ENCODE assay signal across 22 mouse cellular contexts in genomic region chr16:43935892-43936291, GRCm38 (mm10). TPM values are rescaled to one million over a fixed set of nuclear protein-coding genes. Genes with fewer than 3 reads are reported as not detected.
DNase-seq lines count a peak whose midpoint lies in the region; ATAC-seq and TF ChIP-seq lines count a peak whose summit lies in the region.
"Had no signal": no experiment of that assay in that cellular context is flagged by ENCODE, and none has a peak within 500 bp of the region (broad histone marks: within the 10 kb centered on the region; RNA-seq: fewer than 3 reads in every experiment).

No protein-coding gene starts in this region.

- H3K27ac ChIP-seq in lung, embryonic 15.5 days: peak overlapping the region; percentile 33; the same call in 1 of the 2 replicates
- peak overlapping the region; percentile 94 for H3K27ac ChIP-seq in cortical plate, adult 2 months (ENCODE audit: insufficient read depth, low read length)
- H3K27ac ChIP-seq: embryonic facial prominence, embryonic 12.5 days; forebrain, embryonic 12.5 days; heart, adult 2 months; heart, embryonic 15.5 days; hindbrain, embryonic 10.5 days; hindbrain, embryonic 14.5 days had no signal

- H3K9ac ChIP-seq in lung, embryonic 15.5 days: no peak overlapping the region
- H3K9ac ChIP-seq: embryonic facial prominence, embryonic 12.5 days; forebrain, embryonic 12.5 days; heart, embryonic 15.5 days; hindbrain, embryonic 14.5 days had no signal

- WGBS in lung, embryonic 15.5 days: 58% methylated on average over 3 of the region's 3 CpGs

- DNase-seq in cerebellum, postnatal 10 days: peak; percentile 32 to 45
- DNase-seq in cerebellum, postnatal 36 days: no peak
- DNase-seq in heart, adult 11 months: peak; percentile 48
- DNase-seq in heart, postnatal 4 days: no peak
- no peak for DNase-seq in lung, postnatal 14 days
- DNase-seq: adrenal gland, adult 8-10 months; B cell, adult 2 months; cerebellum, adult 11-12 months; embryo, embryonic 11 days; gastrocnemius, postnatal 10 days; heart, adult 2 months; heart, postnatal 14 days had no signal

- peaks cover 18% of the 10 kb centered on the region for H3K4me1 ChIP-seq in lung, embryonic 15.5 days
- peaks cover 14% of the 10 kb centered on the region for H3K4me1 ChIP-seq in cortical plate, adult 2 months (ENCODE audit: control insufficient read depth, insufficient read depth, low read length)
- H3K4me1 ChIP-seq: embryonic facial prominence, embryonic 12.5 days; forebrain, embryonic 12.5 days; heart, embryonic 15.5 days; hindbrain, embryonic 10.5 days had no signal

- H3K4me2 ChIP-seq in lung, embryonic 15.5 days: no peak overlapping the region; the same call in 1 of the 2 replicates
- H3K4me2 ChIP-seq: embryonic facial prominence, embryonic 12.5 days; forebrain, embryonic 12.5 days; heart, embryonic 11.5 days; heart, embryonic 15.5 days; hindbrain, embryonic 14.5 days had no signal

- no peak for TF ChIP-seq CTCF in cortical plate, adult 2 months (IDR thresholded peaks at IDR 0.05; ENCODE audit: extremely low read depth, insufficient read depth, low read length)

- no peaks in the 10 kb centered on the region for H3K27me3 ChIP-seq in lung, embryonic 15.5 days
- H3K27me3 ChIP-seq: embryonic facial prominence, embryonic 12.5 days; forebrain, embryonic 12.5 days; heart, embryonic 15.5 days had no signal

- H3K9me3 ChIP-seq in lung, embryonic 15.5 days: no peaks in the 10 kb centered on the region
- H3K9me3 ChIP-seq: embryonic facial prominence, embryonic 12.5 days; forebrain, embryonic 12.5 days; G1E; heart, embryonic 15.5 days; hindbrain, embryonic 10.5 days had no signal

- TF ChIP-seq POLR2A in cortical plate, adult 2 months (IDR thresholded peaks at IDR 0.05; ENCODE audit: extremely low read depth, insufficient read depth, low read length): no peak

- no peak overlapping the region for H3K4me3 ChIP-seq in lung, embryonic 15.5 days
- no peak overlapping the region for H3K4me3 ChIP-seq in cortical plate, adult 2 months (ENCODE audit: insufficient read depth, low read length)
- H3K4me3 ChIP-seq: embryonic facial prominence, embryonic 12.5 days; forebrain, embryonic 12.5 days; heart, adult 2 months; heart, embryonic 15.5 days; hindbrain, embryonic 10.5 days had no signal

- H3K36me3 ChIP-seq in lung, embryonic 15.5 days: no peaks in the 10 kb centered on the region
- H3K36me3 ChIP-seq: embryonic facial prominence, embryonic 12.5 days; forebrain, embryonic 12.5 days; heart, embryonic 15.5 days had no signal

- no peak for ATAC-seq in lung, embryonic 15.5 days (ENCODE audit: borderline replicate concordance, extremely low read depth, low FRiP score, low TSS enrichment)
- ATAC-seq: CD4-positive, CD25-positive, alpha-beta regulatory T cell, adult 4 months had no signal

RNA-seq across cellular contexts. Expression of gene Qtrt2, which starts 9.3 kb away (rescaled TPM):
- 10 to 100 TPM; 23.2 to 29.8 TPM for total RNA-seq in heart, postnatal 4 days (2021)
- 26.2 and 33.4 TPM in 2 replicates for polyA plus RNA-seq in lung, embryonic 15.5 days (2015; fragmentation: Nextera tagmentation; extraction: Ambion mirVana)
- polyA plus RNA-seq in cortical plate, adult 2 months (2012; rRNA removed): 36.5 and 36.6 TPM in 2 replicates

RNA-seq across cellular contexts. Expression of gene Zdhhc23, which starts 43.7 kb away (rescaled TPM):
- 1 to 10 TPM; 1.8 to 2.2 TPM for total RNA-seq in heart, postnatal 4 days (2021)
- polyA plus RNA-seq in lung, embryonic 15.5 days (2015; fragmentation: Nextera tagmentation; extraction: Ambion mirVana): 1.4 TPM in 2 replicates
- polyA plus RNA-seq in cortical plate, adult 2 months (2012; rRNA removed): 16.9 and 18.7 TPM in 2 replicates

RNA-seq across cellular contexts. Expression of gene Ccdc191, which starts 46.3 kb away (rescaled TPM):
- total RNA-seq in heart, postnatal 4 days (2021): 1 to 10 TPM; 1.2 to 2.0 TPM
- polyA plus RNA-seq in lung, embryonic 15.5 days (2015; fragmentation: Nextera tagmentation; extraction: Ambion mirVana): 11.0 and 15.5 TPM in 2 replicates
- polyA plus RNA-seq in cortical plate, adult 2 months (2012; rRNA removed): 5.2 and 6.5 TPM in 2 replicates

Comparison
In these comparisons a context has a peak if more than half of its experiments do, and no peak if none do; other contexts are left out.
1. DNase-seq: peak in cerebellum, postnatal 10 days (2 of 2) and heart, adult 11 months (single experiment); none in cerebellum, postnatal 36 days (0 of 2), heart, postnatal 4 days (single experiment) and lung, postnatal 14 days (single experiment).